Mouse (Mus musculus) limb, embryonic 10.5 days (tissue): ENCODE measurements around the gene Ifitm2. TPM values are rescaled to one million over a fixed set of nuclear protein-coding genes. Genes with fewer than 3 reads are reported as not detected.

ENCODE experiments used
- DNase-seq: peaks from one replicate; pipeline ENCODE4 v3.0.0-alpha.2; 2017; ENCODE audit warnings: low spot score
- H3K27ac ChIP-seq: fragments of 300-500 bp; sonication (generic); 2 replicates; pipeline ENCODE4 v1.5.1; 2016; ENCODE audit warnings: mild to moderate bottlenecking
- H3K27me3 ChIP-seq: fragments of 300-500 bp; sonication (generic); 2 replicates; pipeline ENCODE4 v1.6.1; 2016; ENCODE audit warnings: low read depth, mild to moderate bottlenecking; ENCODE audit not compliant: poor library complexity, severe bottlenecking
- H3K36me3 ChIP-seq: fragments of 300-500 bp; sonication (generic); 2 replicates; pipeline ENCODE4 v1.6.1; 2016; ENCODE audit warnings: mild to moderate bottlenecking, moderate library complexity
- H3K4me1 ChIP-seq: fragments of 300-500 bp; sonication (generic); 2 replicates; pipeline ENCODE4 v1.6.1; 2016
- H3K4me3 ChIP-seq: fragments of 300-500 bp; sonication (generic); 2 replicates; pipeline ENCODE4 v1.5.1; 2016; ENCODE audit warnings: mild to moderate bottlenecking, moderate library complexity
- H3K9me3 ChIP-seq: fragments of 300-500 bp; sonication (generic); replicated peaks from 2 replicates; pipeline ENCODE4 v1.6.1; 2016; ENCODE audit warnings: mild to moderate bottlenecking
- WGBS: fragments of 180-500 bp; shearing (Covaris S2); methylation state at CpG from one replicate; pipeline ENCODE4 v1.1.7; 2016; 5-methylcytosine and 5-hydroxymethylcytosine counted together
- polyA plus RNA-seq: library from polyadenylated mRNA; unstranded; fragments of >200 nt; fragmentation: Nextera tagmentation; extraction: Ambion mirVana; gene quantifications from 2 replicates; pipeline ENCODE4 v1.2.1, GENCODE M21; 2016

The Ifitm2 gene
- polyA plus RNA-seq, 1 experiment from 2014 or later = 922 TPM

DNA sequence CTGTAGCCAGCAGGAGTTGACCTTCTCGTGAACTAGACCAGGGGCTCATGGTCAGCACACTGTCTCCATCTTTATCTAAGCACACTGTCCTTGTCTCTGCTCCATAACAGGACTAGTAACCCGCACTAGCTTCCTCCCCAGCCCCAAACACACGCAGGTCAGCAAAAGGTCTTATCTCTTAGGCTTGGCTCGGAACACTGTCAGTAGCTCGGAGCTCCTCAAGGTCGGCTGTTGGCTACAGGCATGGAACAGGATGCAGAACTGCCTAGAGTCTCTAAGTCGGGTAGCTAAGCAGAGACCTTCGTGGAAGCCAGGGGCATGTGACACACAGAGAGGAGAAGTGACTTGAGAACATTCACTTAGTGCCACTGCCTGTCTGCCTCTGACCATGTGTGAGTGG, 7.6 kb downstream of the Ifitm2 start:
- Histone ChIP-seq H3K9me3 (no peaks in the 10 kb centered on the region), H3K27me3 (no peaks in the 10 kb centered on the region), H3K4me3 (no peak overlapping the region), H3K4me1 (peaks cover 45% of the 10 kb centered on the region), H3K27ac (no peak overlapping the region), H3K36me3 (peaks cover 72% of the 10 kb centered on the region)
- 87% methylated on average over 8 of the region's 8 CpGs for WGBS
- DNase-seq = no peak

- H3K9me3 ChIP-seq = no peaks in the 10 kb centered on the region
- H3K4me3 ChIP-seq = no peak overlapping the region
- DNase-seq = no peak
- no peaks in the 10 kb centered on the region for H3K27me3 ChIP-seq
- H3K27ac ChIP-seq = peak overlapping the region; percentile 22; the same call in 1 of the 2 replicates
- 61% methylated on average over 7 of the region's 7 CpGs for WGBS
- H3K36me3 ChIP-seq = peaks cover 61% of the 10 kb centered on the region
- H3K4me1 ChIP-seq = peaks cover 44% of the 10 kb centered on the region
Measured at GRCm38 (mm10) chr7:140946980-140947379, 8.8 kb downstream of the Ifitm2 start.

GRCm38 (mm10) chr7:140946311-140946710, 9.5 kb downstream of the Ifitm2 start:
- Histone ChIP-seq H3K27ac (no peak overlapping the region), H3K9me3 (no peaks in the 10 kb centered on the region), H3K36me3 (peaks cover 61% of the 10 kb centered on the region), H3K27me3 (no peaks in the 10 kb centered on the region), H3K4me3 (no peak overlapping the region), H3K4me1 (peaks cover 42% of the 10 kb centered on the region)
- DNase-seq = no peak
- WGBS = 88% methylated on average over 10 of the region's 10 CpGs

DNA sequence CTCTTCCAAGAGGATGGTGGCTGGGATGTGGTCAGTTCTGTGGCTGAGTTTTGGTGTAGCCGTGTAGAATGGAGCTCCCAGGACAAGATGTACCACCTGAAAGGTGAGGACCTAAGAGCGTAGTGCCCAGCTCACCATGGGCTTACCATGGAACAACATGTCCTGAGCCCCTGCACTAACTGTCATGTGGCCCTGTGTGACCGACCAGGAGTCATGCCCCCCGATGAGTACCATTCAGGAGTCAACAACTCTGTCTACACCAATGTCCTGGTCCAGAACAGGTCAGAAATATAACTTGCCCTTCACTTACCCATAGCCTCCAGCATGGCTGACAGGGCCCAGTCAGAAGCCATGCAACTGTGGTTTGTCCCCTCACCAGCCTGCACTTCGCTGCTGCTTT, 10.5 kb downstream of the Ifitm2 start:
- H3K9me3 ChIP-seq = no peaks in the 10 kb centered on the region
- peaks cover 56% of the 10 kb centered on the region for H3K36me3 ChIP-seq
- H3K27ac ChIP-seq = no peak overlapping the region
- no peak for DNase-seq
- peaks cover 42% of the 10 kb centered on the region for H3K4me1 ChIP-seq
- no peak overlapping the region for H3K4me3 ChIP-seq
- H3K27me3 ChIP-seq = no peaks in the 10 kb centered on the region
- 96% methylated on average over 5 of the region's 5 CpGs for WGBS

- no peak overlapping the region for H3K4me3 ChIP-seq
- WGBS = 95% methylated on average over 7 of the region's 7 CpGs
- no peaks in the 10 kb centered on the region for H3K9me3 ChIP-seq
- DNase-seq = no peak
- no peak overlapping the region for H3K27ac ChIP-seq
- H3K36me3 ChIP-seq = peaks cover 46% of the 10 kb centered on the region
- no peaks in the 10 kb centered on the region for H3K27me3 ChIP-seq
- peaks cover 44% of the 10 kb centered on the region for H3K4me1 ChIP-seq
Measured at GRCm38 (mm10) chr7:140944236-140944635, 11.6 kb downstream of the Ifitm2 start.

- DNase-seq = no peak
- H3K4me3 ChIP-seq = no peak overlapping the region
- peaks cover 50% of the 10 kb centered on the region for H3K4me1 ChIP-seq
- peaks cover 37% of the 10 kb centered on the region for H3K36me3 ChIP-seq
- no peaks in the 10 kb centered on the region for H3K27me3 ChIP-seq
- WGBS = 90% methylated on average over 4 of the region's 4 CpGs
- H3K27ac ChIP-seq = peak overlapping the region; percentile 58
- H3K9me3 ChIP-seq = no peaks in the 10 kb centered on the region
Measured at GRCm38 (mm10) chr7:140943356-140943755, 12.4 kb downstream of the Ifitm2 start.

- no peaks in the 10 kb centered on the region for H3K9me3 ChIP-seq
- DNase-seq = no peak
- no peak overlapping the region for H3K4me3 ChIP-seq
- 90% methylated on average over 10 of the region's 10 CpGs for WGBS
- H3K27ac ChIP-seq = peak overlapping the region; percentile 58
- H3K4me1 ChIP-seq = peaks cover 50% of the 10 kb centered on the region
- peaks cover 32% of the 10 kb centered on the region for H3K36me3 ChIP-seq
- no peaks in the 10 kb centered on the region for H3K27me3 ChIP-seq
Measured at GRCm38 (mm10) chr7:140942811-140943210, 13.0 kb downstream of the Ifitm2 start.

DNA sequence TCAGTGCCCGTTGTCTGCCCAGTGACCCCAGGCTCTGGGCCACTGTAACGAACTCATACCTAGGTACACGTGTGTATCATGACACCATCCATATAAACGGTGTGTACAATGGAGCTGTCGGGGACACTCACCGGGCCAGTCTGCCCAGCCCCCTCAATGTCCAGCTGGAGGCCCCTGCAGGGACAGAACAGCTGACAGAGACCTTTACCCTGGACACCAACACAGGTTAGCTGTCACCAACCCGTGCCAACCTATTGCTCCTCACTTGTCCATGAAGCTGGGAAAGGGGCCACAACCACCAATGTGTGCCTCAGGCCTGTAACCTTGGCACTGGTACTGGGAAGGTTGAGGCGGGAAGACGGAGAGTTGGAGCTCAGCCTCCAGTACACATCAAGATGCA, 13.4 kb downstream of the Ifitm2 start:
- Histone ChIP-seq H3K4me1 (peaks cover 50% of the 10 kb centered on the region), H3K9me3 (no peaks in the 10 kb centered on the region), H3K27ac (peak overlapping the region; percentile 89), H3K36me3 (peaks cover 27% of the 10 kb centered on the region), H3K4me3 (peak overlapping the region; percentile 61), H3K27me3 (0 out of 2 replicates have a peak, but pooled peaks cover under 1% of the 10 kb centered on the region)
- DNase-seq = no peak
- 64% methylated on average over 9 of the region's 9 CpGs for WGBS

- H3K27me3 ChIP-seq = 0 out of 2 replicates have a peak, but pooled peaks cover 8% of the 10 kb centered on the region
- H3K4me1 ChIP-seq = peaks cover 47% of the 10 kb centered on the region
- DNase-seq = peak; percentile 91
- peaks cover 18% of the 10 kb centered on the region for H3K36me3 ChIP-seq
- H3K27ac ChIP-seq = peak within 1 kb of the TSS; percentile 89
- WGBS = 4% methylated on average over 33 of the region's 33 CpGs
- peak within 1 kb of the TSS; percentile 61 for H3K4me3 ChIP-seq
- H3K9me3 ChIP-seq = no peaks in the 10 kb centered on the region
Measured at GRCm38 (mm10) chr7:140941222-140942051, 14.3 kb downstream of the Ifitm2 start, which contains the start of gene Pgghg. Pgghg (plus strand) TSS chr7:140941391.

GRCm38 (mm10) chr7:140939669-140940171, 16.1 kb downstream of the Ifitm2 start:
- Histone ChIP-seq H3K27ac (peak overlapping the region; percentile 84), H3K4me1 (peaks cover 54% of the 10 kb centered on the region), H3K36me3 (peaks cover under 1% of the 10 kb centered on the region), H3K4me3 (peak overlapping the region; percentile 38), H3K9me3 (no peaks in the 10 kb centered on the region), H3K27me3 (peaks cover 13% of the 10 kb centered on the region; the same call in 1 of the 2 replicates)
- 2% methylated on average over 8 of the region's 8 CpGs for WGBS
- DNase-seq = peak; percentile 76

DNA sequence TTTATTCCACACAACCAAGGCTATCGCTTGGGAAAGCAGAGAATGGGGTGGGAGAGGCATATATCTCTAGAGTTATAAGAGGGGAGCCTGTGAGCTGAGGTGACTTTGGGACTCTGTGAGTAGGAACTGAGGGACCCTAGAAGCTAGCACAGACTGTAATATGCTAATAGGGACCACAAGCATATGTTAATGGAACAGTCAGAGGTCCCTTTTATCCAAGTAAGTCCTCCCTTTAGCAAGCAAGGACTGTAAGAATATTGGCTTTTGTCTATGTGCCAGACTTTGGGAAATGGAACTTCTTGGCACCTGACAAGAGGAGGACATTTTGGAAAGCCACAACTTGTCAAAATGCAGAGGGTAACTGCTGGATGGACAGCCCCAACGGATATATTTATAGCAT, 16.9 kb downstream of the Ifitm2 start:
- Histone ChIP-seq H3K27ac (peak overlapping the region; percentile 84), H3K27me3 (peaks cover 13% of the 10 kb centered on the region; the same call in 1 of the 2 replicates), H3K36me3 (no peaks in the 10 kb centered on the region), H3K9me3 (no peaks in the 10 kb centered on the region), H3K4me3 (peak overlapping the region; percentile 38), H3K4me1 (peaks cover 56% of the 10 kb centered on the region)
- no peak for DNase-seq
- WGBS = 17% methylated on average over 2 of the region's 2 CpGs

DNA sequence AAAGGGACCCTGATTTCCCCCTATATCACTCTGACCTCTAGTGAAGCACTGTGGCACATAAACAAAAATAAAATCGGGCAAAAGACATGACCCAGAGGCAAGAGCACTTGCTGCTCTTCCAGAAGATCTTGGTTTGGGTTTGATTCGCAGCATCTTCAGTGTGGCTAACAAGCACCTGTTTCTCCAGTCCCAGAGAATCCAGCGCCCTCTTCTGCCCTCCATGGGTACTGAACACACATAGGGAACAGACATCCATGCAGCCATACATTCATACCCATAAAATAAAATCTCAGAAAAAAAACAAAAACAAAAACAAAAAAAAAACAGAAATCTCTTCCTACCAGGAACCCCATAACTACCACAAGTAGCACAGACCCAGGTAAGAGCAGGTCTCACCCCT, 17.4 kb downstream of the Ifitm2 start:
- Histone ChIP-seq H3K27me3 (peaks cover 13% of the 10 kb centered on the region; the same call in 1 of the 2 replicates), H3K4me3 (no peak overlapping the region), H3K4me1 (peaks cover 55% of the 10 kb centered on the region), H3K36me3 (no peaks in the 10 kb centered on the region), H3K9me3 (no peaks in the 10 kb centered on the region), H3K27ac (0 out of 2 replicates have a peak overlapping the region, but pooled peaks have one; percentile 84)
- no peak for DNase-seq
- 49% methylated on average over 3 of the region's 3 CpGs for WGBS

DNA sequence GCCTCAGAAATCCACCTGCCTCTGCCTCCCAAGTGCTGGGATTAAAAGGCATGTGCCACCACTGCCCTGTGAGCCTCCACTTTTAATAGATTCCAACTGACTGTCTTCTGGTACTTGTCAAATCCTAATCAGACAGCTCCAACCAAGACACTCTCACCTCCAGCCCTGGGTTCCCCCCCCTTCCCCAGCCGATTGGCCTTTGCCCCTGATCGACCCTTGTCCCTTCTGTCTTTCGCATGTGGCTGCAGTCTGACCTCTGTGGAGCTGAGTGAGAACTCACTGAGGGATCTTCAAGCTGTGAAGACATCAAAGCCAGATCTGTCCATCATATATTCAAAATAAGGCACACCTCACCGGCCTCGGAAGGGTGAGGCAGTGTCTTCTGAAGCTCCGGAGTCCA, 28.6 kb downstream of the Ifitm2 start:
- Histone ChIP-seq H3K9me3 (no peaks in the 10 kb centered on the region), H3K27ac (no peak overlapping the region), H3K36me3 (no peaks in the 10 kb centered on the region), H3K4me1 (peaks cover 10% of the 10 kb centered on the region), H3K4me3 (no peak overlapping the region), H3K27me3 (peaks cover 40% of the 10 kb centered on the region)
- no peak for DNase-seq
- 80% methylated on average over 6 of the region's 6 CpGs for WGBS
